Mouse (Mus musculus) thymus, adult 2 months (tissue): ENCODE results near the gene Brinp1. TPM values are rescaled to one million over a fixed set of nuclear protein-coding genes. Genes with fewer than 3 reads are reported as not detected.

ENCODE experiments used
- DNase-seq: peaks from one replicate; pipeline ENCODE4 v3.0.0; 2021
- H3K27ac ChIP-seq: fragments of 200-500 bp; 2 replicates; pipeline ENCODE4 v1.5.1; 2012; ENCODE audit warnings: low read length, control low read depth; ENCODE audit not compliant: control insufficient read depth, insufficient read depth
- H3K27me3 ChIP-seq: fragments of 200-500 bp; 2 replicates; pipeline ENCODE4 v1.6.1; 2012; ENCODE audit warnings: mild to moderate bottlenecking, low read length, moderate library complexity, mixed read lengths; ENCODE audit not compliant: control insufficient read depth, insufficient read depth
- H3K36me3 ChIP-seq: fragments of 200-500 bp; 2 replicates; pipeline ENCODE4 v1.6.1; 2012; ENCODE audit warnings: mild to moderate bottlenecking, low read length, moderate library complexity; ENCODE audit not compliant: control insufficient read depth, insufficient read depth
- H3K4me1 ChIP-seq: fragments of 200-500 bp; replicated peaks from 2 replicates; pipeline ENCODE4 v1.6.1; 2012; ENCODE audit warnings: low read length; ENCODE audit not compliant: control insufficient read depth, insufficient read depth
- H3K4me3 ChIP-seq: fragments of 200-500 bp; 2 replicates; pipeline ENCODE4 v1.5.1; 2012; ENCODE audit warnings: mild to moderate bottlenecking, low read length, control low read depth, moderate library complexity; ENCODE audit not compliant: control insufficient read depth, insufficient read depth
- CTCF ChIP-seq: fragments of 200-500 bp; IDR thresholded peaks from 2 replicates; pipeline ENCODE4 v1.5.1; 2012; ENCODE audit warnings: mild to moderate bottlenecking, control low read depth, low read length, moderate library complexity, borderline replicate concordance; ENCODE audit not compliant: control insufficient read depth, poor library complexity, insufficient read depth; ENCODE audit errors: extremely low read depth
- POLR2A ChIP-seq: fragments of 200-500 bp; IDR thresholded peaks from 2 replicates; pipeline ENCODE4 v1.6.1; 2012; ENCODE audit warnings: mild to moderate bottlenecking, low read length, control low read depth, moderate library complexity; ENCODE audit not compliant: control insufficient read depth, poor library complexity, insufficient read depth; ENCODE audit errors: extremely low read depth
- WGBS: fragments of 180-500 bp; shearing (Covaris S2); methylation state at CpG from one replicate; pipeline ENCODE4 v1.1.7; 2018; 5-methylcytosine and 5-hydroxymethylcytosine counted together
- polyA plus RNA-seq: library from polyadenylated mRNA; depleted of rRNA; stranded (reverse); fragments of >200 nt; gene quantifications from 2 replicates; pipeline ENCODE4 v1.2.3, GENCODE M21; 2012

Gene Brinp1
- polyA plus RNA-seq, 1 experiment: 0.26 TPM

GRCm38 (mm10) chr4:68926091-68926490 lies 28.1 kb downstream of the Brinp1 start:
- Histone ChIP-seq H3K4me3 (no peak overlapping the region), H3K36me3 (no peaks in the 10 kb centered on the region), H3K27me3 (no peaks in the 10 kb centered on the region), H3K27ac (no peak overlapping the region), H3K4me1 (no peaks in the 10 kb centered on the region)
- TF ChIP-seq POLR2A: no peak
- TF ChIP-seq CTCF: no peak
- no peak for DNase-seq
- 81% methylated on average over 2 of the region's 2 CpGs for WGBS

DNA sequence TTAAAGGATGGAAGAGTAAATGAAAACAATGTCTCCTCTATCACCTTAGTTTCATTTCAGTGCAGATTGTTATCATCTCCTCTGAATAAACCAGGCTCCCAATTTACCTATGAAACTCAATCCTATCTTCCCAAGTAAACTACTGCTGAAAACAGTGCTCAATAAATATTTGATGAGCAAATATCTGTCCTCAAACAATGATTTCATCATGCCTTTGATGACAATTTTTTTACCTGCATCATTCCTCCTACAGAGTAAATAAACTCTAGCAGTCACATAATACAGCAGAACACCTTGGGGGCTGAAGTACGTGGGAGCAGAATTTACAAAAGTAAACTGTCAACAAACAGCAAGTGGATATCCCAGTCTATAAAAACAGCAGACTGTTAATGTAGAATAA lies 31.3 kb downstream of the Brinp1 start:
- Histone ChIP-seq H3K36me3 (no peaks in the 10 kb centered on the region), H3K27ac (no peak overlapping the region), H3K4me3 (no peak overlapping the region), H3K4me1 (no peaks in the 10 kb centered on the region), H3K27me3 (no peaks in the 10 kb centered on the region)
- 88% methylated on average over 1 of the region's 1 CpGs for WGBS
- TF ChIP-seq CTCF (no peak), POLR2A (no peak)
- DNase-seq: no peak

- Histone ChIP-seq H3K4me3 (no peak overlapping the region), H3K36me3 (no peaks in the 10 kb centered on the region), H3K27me3 (no peaks in the 10 kb centered on the region), H3K4me1 (no peaks in the 10 kb centered on the region), H3K27ac (no peak overlapping the region)
- TF ChIP-seq CTCF (no peak), POLR2A (no peak)
- DNase-seq: no peak
- 95% methylated on average over 1 of the region's 1 CpGs for WGBS
Observed at GRCm38 (mm10) chr4:68922504-68922903, 31.7 kb downstream of the Brinp1 start.

- TF ChIP-seq CTCF: no peak
- TF ChIP-seq POLR2A: no peak
- no peaks in the 10 kb centered on the region for H3K4me1 ChIP-seq
- no peaks in the 10 kb centered on the region for H3K27me3 ChIP-seq
- H3K36me3 ChIP-seq: no peaks in the 10 kb centered on the region
- whole genome bisulfite sequencing: 92% methylated on average over 3 of the region's 3 CpGs
- no peak for DNase-seq
- no peak overlapping the region for H3K4me3 ChIP-seq
- no peak overlapping the region for H3K27ac ChIP-seq
Observed at GRCm38 (mm10) chr4:68920127-68920526, 34.1 kb downstream of the Brinp1 start.

GRCm38 (mm10) chr4:68910942-68911341 lies 43.3 kb downstream of the Brinp1 start:
- WGBS: 65% methylated on average over 3 of the region's 3 CpGs
- no peaks in the 10 kb centered on the region for H3K36me3 ChIP-seq
- no peaks in the 10 kb centered on the region for H3K27me3 ChIP-seq
- H3K4me3 ChIP-seq: no peak overlapping the region
- no peak for TF ChIP-seq POLR2A
- TF ChIP-seq CTCF: no peak
- no peak for DNase-seq
- no peak overlapping the region for H3K27ac ChIP-seq
- no peaks in the 10 kb centered on the region for H3K4me1 ChIP-seq

GRCm38 (mm10) chr4:68906417-68907210 lies 47.6 kb downstream of the Brinp1 start:
- H3K4me3 ChIP-seq: no peak overlapping the region
- H3K4me1 ChIP-seq: no peaks in the 10 kb centered on the region
- DNase-seq: no peak
- no peaks in the 10 kb centered on the region for H3K36me3 ChIP-seq
- no peak overlapping the region for H3K27ac ChIP-seq
- no peaks in the 10 kb centered on the region for H3K27me3 ChIP-seq
- WGBS: 83% methylated on average over 11 of the region's 11 CpGs
- TF ChIP-seq CTCF: no peak
- no peak for TF ChIP-seq POLR2A
